Mouse (Mus musculus): Measurements from ENCODE around the gene Zswim3.
A peak's percentile ranks its signal among the peaks of the same experiment; 100 is the strongest.

Zswim3 gene

GRCm38 (mm10) chr2:164777246-164778014, 27.5 kb upstream of the Zswim3 start:
- TF ChIP-seq NANOG (IDR thresholded peaks at IDR 0.05; ENCODE audit: borderline replicate concordance, low read length) (no peak), POU5F1 (IDR thresholded peaks at IDR 0.05; ENCODE audit: borderline replicate concordance, low read length) (no peak), CTCF (conservative IDR thresholded peaks at IDR 0.05; ENCODE audit: low read length) (no peak)

GRCm38 (mm10) chr2:164778015-164778287, 26.9 kb upstream of the Zswim3 start:
- peaks cover 37% of the 10 kb centered on the region for H3K4me1 ChIP-seq (replicated peaks; ENCODE audit: low read depth, low read length)
- H3K27me3 ChIP-seq (ENCODE audit: insufficient read depth, low read length) = peaks cover 46% of the 10 kb centered on the region
- H3K9me3 ChIP-seq (ENCODE audit: low read length) = no peaks in the 10 kb centered on the region
- H3K36me3 ChIP-seq (ENCODE audit: insufficient read depth, low read length) = peaks cover 14% of the 10 kb centered on the region
- no peak for TF ChIP-seq POU5F1 (IDR thresholded peaks at IDR 0.05; ENCODE audit: borderline replicate concordance, low read length)
- no peak for TF ChIP-seq CTCF (conservative IDR thresholded peaks at IDR 0.05; ENCODE audit: low read length)
- TF ChIP-seq NANOG (IDR thresholded peaks at IDR 0.05; ENCODE audit: borderline replicate concordance, low read length) = no peak
- H3K4me3 ChIP-seq (replicated peaks; ENCODE audit: low read length) = 0 out of 2 replicates have a peak overlapping the region, but pooled peaks have one; percentile 64

More at GRCm38 (mm10) chr2:164777246-164778014, 27.5 kb upstream of the Zswim3 start:
- Histone ChIP-seq H3K36me3 (ENCODE audit: insufficient read depth, low read length) (peaks cover 19% of the 10 kb centered on the region), H3K9me3 (ENCODE audit: low read length) (no peaks in the 10 kb centered on the region), H3K4me1 (replicated peaks; ENCODE audit: low read depth, low read length) (peaks cover 42% of the 10 kb centered on the region), H3K4me3 (replicated peaks; ENCODE audit: low read length) (peak overlapping the region; percentile 64), H3K27me3 (ENCODE audit: insufficient read depth, low read length) (peaks cover 43% of the 10 kb centered on the region)

GRCm38 (mm10) chr2:164778809-164779208, 26.1 kb upstream of the Zswim3 start:
- no peak for TF ChIP-seq CTCF (conservative IDR thresholded peaks at IDR 0.05; ENCODE audit: low read length)
- TF ChIP-seq NANOG (IDR thresholded peaks at IDR 0.05; ENCODE audit: borderline replicate concordance, low read length) = no peak
- no peak for TF ChIP-seq POU5F1 (IDR thresholded peaks at IDR 0.05; ENCODE audit: borderline replicate concordance, low read length)
- peaks cover 28% of the 10 kb centered on the region for H3K4me1 ChIP-seq (replicated peaks; ENCODE audit: low read depth, low read length)
- H3K36me3 ChIP-seq (ENCODE audit: insufficient read depth, low read length) = peaks cover 5% of the 10 kb centered on the region; the same call in 1 of the 2 replicates
- H3K4me3 ChIP-seq (replicated peaks; ENCODE audit: low read length) = no peak overlapping the region
- H3K9me3 ChIP-seq (ENCODE audit: low read length) = no peaks in the 10 kb centered on the region
- H3K27me3 ChIP-seq (ENCODE audit: insufficient read depth, low read length) = peaks cover 46% of the 10 kb centered on the region

- Histone ChIP-seq H3K27me3 (ENCODE audit: insufficient read depth, low read length) (peaks cover 46% of the 10 kb centered on the region), H3K9me3 (ENCODE audit: low read length) (no peaks in the 10 kb centered on the region), H3K4me3 (replicated peaks; ENCODE audit: low read length) (no peak within 1 kb of the TSS), H3K36me3 (ENCODE audit: insufficient read depth, low read length) (no peaks in the 10 kb centered on the region), H3K4me1 (replicated peaks; ENCODE audit: low read depth, low read length) (peaks cover 26% of the 10 kb centered on the region)
- TF ChIP-seq NANOG (IDR thresholded peaks at IDR 0.05; ENCODE audit: borderline replicate concordance, low read length) = no peak
Measured at GRCm38 (mm10) chr2:164779481-164780086, 25.3 kb upstream of the Zswim3 start, which contains the start of gene Tnnc2. Gene Tnnc2 (minus strand): TSS chr2:164779967.

- Histone ChIP-seq H3K4me1 (replicated peaks; ENCODE audit: low read depth, low read length) (peaks cover 36% of the 10 kb centered on the region), H3K27me3 (ENCODE audit: insufficient read depth, low read length) (peaks cover 46% of the 10 kb centered on the region), H3K36me3 (ENCODE audit: insufficient read depth, low read length) (no peaks in the 10 kb centered on the region), H3K9me3 (ENCODE audit: low read length) (no peaks in the 10 kb centered on the region), H3K4me3 (replicated peaks; ENCODE audit: low read length) (no peak overlapping the region)
- TF ChIP-seq POU5F1 (IDR thresholded peaks at IDR 0.05; ENCODE audit: borderline replicate concordance, low read length) = no peak
- no peak for TF ChIP-seq NANOG (IDR thresholded peaks at IDR 0.05; ENCODE audit: borderline replicate concordance, low read length)
- TF ChIP-seq CTCF (conservative IDR thresholded peaks at IDR 0.05; ENCODE audit: low read length) = no peak
Measured at GRCm38 (mm10) chr2:164781876-164782275, 23.0 kb upstream of the Zswim3 start.

GRCm38 (mm10) chr2:164783926-164784581, 20.8 kb upstream of the Zswim3 start:
- Histone ChIP-seq H3K4me3 (replicated peaks; ENCODE audit: low read length) (no peak overlapping the region), H3K27me3 (ENCODE audit: insufficient read depth, low read length) (peaks cover 26% of the 10 kb centered on the region), H3K9me3 (ENCODE audit: low read length) (no peaks in the 10 kb centered on the region), H3K4me1 (replicated peaks; ENCODE audit: low read depth, low read length) (peaks cover 46% of the 10 kb centered on the region), H3K36me3 (ENCODE audit: insufficient read depth, low read length) (peaks cover 7% of the 10 kb centered on the region)
- TF ChIP-seq NANOG (IDR thresholded peaks at IDR 0.05; ENCODE audit: borderline replicate concordance, low read length) (no peak), POU5F1 (IDR thresholded peaks at IDR 0.05; ENCODE audit: borderline replicate concordance, low read length) (no peak), CTCF (conservative IDR thresholded peaks at IDR 0.05; ENCODE audit: low read length) (peak; percentile 63)

GRCm38 (mm10) chr2:164784869-164785420, 20.0 kb upstream of the Zswim3 start:
- no peak for TF ChIP-seq CTCF (conservative IDR thresholded peaks at IDR 0.05; ENCODE audit: low read length)
- TF ChIP-seq NANOG (IDR thresholded peaks at IDR 0.05; ENCODE audit: borderline replicate concordance, low read length) = no peak
- H3K36me3 ChIP-seq (ENCODE audit: insufficient read depth, low read length) = peaks cover 9% of the 10 kb centered on the region
- H3K4me3 ChIP-seq (replicated peaks; ENCODE audit: low read length) = peak overlapping the region; percentile 88
- H3K4me1 ChIP-seq (replicated peaks; ENCODE audit: low read depth, low read length) = peaks cover 48% of the 10 kb centered on the region
- no peaks in the 10 kb centered on the region for H3K9me3 ChIP-seq (ENCODE audit: low read length)
- peaks cover 20% of the 10 kb centered on the region for H3K27me3 ChIP-seq (ENCODE audit: insufficient read depth, low read length)
